Mouse (Mus musculus) CH12.LX (cell line): Measurements from ENCODE around the gene Hyal2. TPM values are rescaled to one million over a fixed set of nuclear protein-coding genes. Genes with fewer than 3 reads are reported as not detected.

Experiments used
- DNase-seq: peaks from one replicate; pipeline ENCODE4 v3.0.0-alpha.2; 2013; ENCODE audit errors: extremely low read depth
- H3K27ac ChIP-seq: 2 replicates; pipeline ENCODE4 v1.5.1; 2012; ENCODE audit warnings: low read depth, mild to moderate bottlenecking, control low read depth, moderate library complexity; ENCODE audit not compliant: insufficient read depth
- H3K27me3 ChIP-seq: replicated peaks from 2 replicates; pipeline ENCODE3; 2012; ENCODE audit warnings: inconsistent platforms
- H3K36me3 ChIP-seq, 2 experiments: replicated peaks in 1 of 2; 2 replicates each; pipeline versions ENCODE3 to v1.6.1; 2012; ENCODE audit warnings: inconsistent platforms in 1 of 2, low read length in 1 of 2, mild to moderate bottlenecking in 1 of 2, mixed read lengths in 1 of 2, moderate library complexity in 1 of 2; ENCODE audit not compliant: control insufficient read depth in 1 of 2, insufficient read depth in 1 of 2
- H3K4me1 ChIP-seq, 2 experiments: 2 replicates each; pipeline ENCODE4 v1.6.1; 2012; ENCODE audit warnings: inconsistent platforms in 1 of 2, moderate library complexity in 1 of 2; ENCODE audit not compliant: insufficient read depth in 2 of 2, control insufficient read depth in 1 of 2
- H3K4me2 ChIP-seq: 2 replicates; pipeline ENCODE4 v1.6.1; 2012; ENCODE audit warnings: low read depth, mild to moderate bottlenecking, control low read depth; ENCODE audit not compliant: poor library complexity, insufficient read depth, severe bottlenecking
- H3K4me3 ChIP-seq, 3 experiments: fragments of 150-350 bp in 1 of 3; sonication (generic) in 1 of 3; replicated peaks in 1 of 3; 2 replicates each; pipeline versions ENCODE3 to v1.5.1; 2011 to 2012; ENCODE audit warnings: low read depth in 2 of 3, low read length in 2 of 3, mild to moderate bottlenecking in 2 of 3, moderate library complexity in 2 of 3, control low read depth in 1 of 3, improper control_type of control experiment in 1 of 3, inconsistent platforms in 1 of 3, mixed read lengths in 1 of 3; ENCODE audit not compliant: poor library complexity in 1 of 3
- H3K79me2 ChIP-seq: replicated peaks from 2 replicates; pipeline ENCODE4 v1.6.1; 2012; ENCODE audit warnings: mild to moderate bottlenecking, moderate library complexity; ENCODE audit not compliant: control insufficient read depth, poor library complexity, insufficient read depth, severe bottlenecking; ENCODE audit errors: extremely low read depth
- H3K9ac ChIP-seq: 2 replicates; pipeline ENCODE4 v1.6.1; 2012; ENCODE audit warnings: low read depth, mild to moderate bottlenecking, control low read depth, moderate library complexity; ENCODE audit not compliant: insufficient read depth
- H3K9me3 ChIP-seq: replicated peaks from 2 replicates; pipeline ENCODE3; 2012; ENCODE audit warnings: low read length, inconsistent platforms, mixed read lengths
- CHD1 ChIP-seq: IDR thresholded peaks from 2 replicates; pipeline ENCODE4 v1.6.1; 2012; ENCODE audit warnings: low read depth, low read length, improper control_type of control experiment, inconsistent platforms
- CTCF ChIP-seq, 2 experiments: IDR thresholded peaks in 1 of 2; conservative IDR thresholded peaks in 1 of 2; 2 replicates each; pipeline ENCODE4 v1.5.1; 2011 to 2012; ENCODE audit warnings: low read depth in 2 of 2, low read length in 2 of 2, improper control_type of control experiment in 1 of 2, inconsistent platforms in 1 of 2, mild to moderate bottlenecking in 1 of 2, moderate library complexity in 1 of 2
- E2F4 ChIP-seq: IDR thresholded peaks from 2 replicates; pipeline ENCODE4 v1.6.1; 2011; ENCODE audit warnings: low read depth, low read length, improper control_type of control experiment; ENCODE audit not compliant: insufficient replicate concordance
- ELF1 ChIP-seq: IDR thresholded peaks from 2 replicates; pipeline ENCODE4 v1.6.1; 2014; ENCODE audit warnings: low read depth, mild to moderate bottlenecking, inconsistent platforms, low read length, improper control_type of control experiment
- EP300 ChIP-seq: IDR thresholded peaks from 2 replicates; pipeline ENCODE4 v1.6.1; 2011; ENCODE audit warnings: low read length, improper control_type of control experiment
- ETS1 ChIP-seq: conservative IDR thresholded peaks from 2 replicates; pipeline ENCODE4 v1.6.1; 2012; ENCODE audit warnings: low read depth, mild to moderate bottlenecking, inconsistent platforms, low read length, improper control_type of control experiment, moderate library complexity
- IRF4 ChIP-seq: IDR thresholded peaks from 2 replicates; pipeline ENCODE4 v1.6.1; 2014; ENCODE audit warnings: low read depth, mild to moderate bottlenecking, inconsistent platforms, low read length, improper control_type of control experiment
- JUN ChIP-seq: IDR thresholded peaks from 2 replicates; pipeline ENCODE4 v1.6.1; 2011; ENCODE audit warnings: low read depth, mild to moderate bottlenecking, low read length, improper control_type of control experiment, moderate library complexity; ENCODE audit not compliant: insufficient read depth
- JUND ChIP-seq: conservative IDR thresholded peaks from 2 replicates; pipeline ENCODE4 v1.6.1; 2011; ENCODE audit warnings: low read depth, low read length, improper control_type of control experiment
- MAFK ChIP-seq: IDR thresholded peaks from 2 replicates; pipeline ENCODE4 v1.6.1; 2011; ENCODE audit warnings: low read length, improper control_type of control experiment; ENCODE audit not compliant: insufficient replicate concordance
- MAX ChIP-seq: IDR thresholded peaks from 2 replicates; pipeline ENCODE4 v1.6.1; 2011; ENCODE audit warnings: low read length, improper control_type of control experiment
- MAZ ChIP-seq: IDR thresholded peaks from 2 replicates; pipeline ENCODE4 v1.6.1; 2012; ENCODE audit warnings: low read depth, mild to moderate bottlenecking, inconsistent platforms, low read length, improper control_type of control experiment, moderate library complexity
- MEF2A ChIP-seq: IDR thresholded peaks from 2 replicates; pipeline ENCODE4 v1.6.1; 2014; ENCODE audit warnings: low read depth, mild to moderate bottlenecking, inconsistent platforms, low read length, improper control_type of control experiment, borderline replicate concordance
- MXI1 ChIP-seq: IDR thresholded peaks from 2 replicates; pipeline ENCODE4 v1.6.1; 2011; ENCODE audit warnings: mild to moderate bottlenecking, low read depth, low read length, improper control_type of control experiment
- MYC ChIP-seq: IDR thresholded peaks from 2 replicates; pipeline ENCODE4 v1.6.1; 2011; ENCODE audit warnings: low read depth, mild to moderate bottlenecking, improper control_type of control experiment, low read length
- NELFE ChIP-seq: IDR thresholded peaks from 2 replicates; pipeline ENCODE4 v1.6.1; 2011; ENCODE audit warnings: low read depth, low read length, improper control_type of control experiment
- NRF1 ChIP-seq: IDR thresholded peaks from 2 replicates; pipeline ENCODE4 v1.6.1; 2014; ENCODE audit warnings: low read depth, mild to moderate bottlenecking, inconsistent platforms, low read length, improper control_type of control experiment, moderate library complexity
- PAX5 ChIP-seq: IDR thresholded peaks from 2 replicates; pipeline ENCODE4 v1.6.1; 2012; ENCODE audit warnings: low read length, inconsistent platforms, mixed read lengths
- POLR2A ChIP-seq: IDR thresholded peaks from 2 replicates; pipeline ENCODE4 v1.6.1; 2011; ENCODE audit warnings: low read depth, mild to moderate bottlenecking, improper control_type of control experiment, low read length
- POLR2AphosphoS2 ChIP-seq: IDR thresholded peaks from 2 replicates; pipeline ENCODE4 v1.6.1; 2011; ENCODE audit warnings: low read depth, low read length, improper control_type of control experiment
- RAD21 ChIP-seq: IDR thresholded peaks from 2 replicates; pipeline ENCODE4 v1.6.1; 2011; ENCODE audit warnings: low read depth, mild to moderate bottlenecking, low read length, improper control_type of control experiment, moderate library complexity
- RCOR1 ChIP-seq: conservative IDR thresholded peaks from 2 replicates; pipeline ENCODE4 v1.6.1; 2012; ENCODE audit warnings: low read depth, mild to moderate bottlenecking, inconsistent platforms, low read length, improper control_type of control experiment
- SIN3A ChIP-seq: IDR thresholded peaks from 2 replicates; pipeline ENCODE4 v1.6.1; 2012; ENCODE audit warnings: low read length, improper control_type of control experiment, inconsistent platforms
- SMC3 ChIP-seq: IDR thresholded peaks from 2 replicates; pipeline ENCODE4 v1.6.1; 2011; ENCODE audit warnings: low read depth, low read length, improper control_type of control experiment
- TBP ChIP-seq: conservative IDR thresholded peaks from 2 replicates; pipeline ENCODE4 v1.6.1; 2011; ENCODE audit warnings: low read depth, low read length, improper control_type of control experiment
- TCF12 ChIP-seq: IDR thresholded peaks from 2 replicates; pipeline ENCODE4 v1.6.1; 2014; ENCODE audit warnings: low read depth, mild to moderate bottlenecking, inconsistent platforms, low read length, improper control_type of control experiment
- UBTF ChIP-seq: IDR thresholded peaks from 2 replicates; pipeline ENCODE4 v1.6.1; 2012; ENCODE audit warnings: low read depth, mild to moderate bottlenecking, inconsistent platforms, low read length, improper control_type of control experiment, moderate library complexity
- USF1 ChIP-seq: IDR thresholded peaks from 2 replicates; pipeline ENCODE4 v1.6.1; 2014; ENCODE audit warnings: low read depth, mild to moderate bottlenecking, inconsistent platforms, low read length, improper control_type of control experiment
- USF2 ChIP-seq: conservative IDR thresholded peaks from 2 replicates; pipeline ENCODE4 v1.6.1; 2011; ENCODE audit warnings: low read depth, low read length, improper control_type of control experiment
- ZKSCAN1 ChIP-seq: IDR thresholded peaks from 2 replicates; pipeline ENCODE4 v1.6.1; 2012; ENCODE audit warnings: low read depth, inconsistent platforms, low read length, improper control_type of control experiment, borderline replicate concordance
- ZNF384 ChIP-seq: IDR thresholded peaks from 2 replicates; pipeline ENCODE4 v1.6.1; 2012; ENCODE audit warnings: low read depth, low read length, improper control_type of control experiment, inconsistent platforms
- dilution Hi-C: fragments of 300-500 bp; cut with MboI; formaldehyde crosslinking; loops from 2 replicates; pipeline ENCODE4 v1.14.3; 2020; ENCODE audit warnings: low sequenced_read_pairs; ENCODE audit not compliant: extremely low pct_unique_long_range_greater_than_20kb, extremely low pct_ligation_motif_present
- in situ Hi-C: fragments of 300-500 bp; cut with MboI; formaldehyde crosslinking; loops from 3 replicates; pipeline ENCODE4 v1.14.3; 2019; ENCODE audit warnings: low sequenced_read_pairs, low pct_ligation_motif_present, low pct_unique_long_range_greater_than_20kb, mixed read lengths
- polyA plus RNA-seq: library from polyadenylated mRNA; unstranded; fragments of >175 nt; gene quantifications from 2 replicates; pipeline ENCODE4 v1.2.1, GENCODE M21; 2012; ENCODE audit warnings: low read depth; ENCODE audit not compliant: insufficient read length
- total RNA-seq, 2 experiments: library from RNA; depleted of rRNA; stranded (reverse); fragments of 300-350 nt in 1 of 2; fragments of >200 nt in 1 of 2; gene quantifications; 2 replicates each; pipeline ENCODE4 v1.2.3; 2012 to 2014

Hyal2 gene
- total and polyA plus RNA-seq, 3 experiments, result 16.4 to 30.9 (median 26.8) TPM

DNA sequence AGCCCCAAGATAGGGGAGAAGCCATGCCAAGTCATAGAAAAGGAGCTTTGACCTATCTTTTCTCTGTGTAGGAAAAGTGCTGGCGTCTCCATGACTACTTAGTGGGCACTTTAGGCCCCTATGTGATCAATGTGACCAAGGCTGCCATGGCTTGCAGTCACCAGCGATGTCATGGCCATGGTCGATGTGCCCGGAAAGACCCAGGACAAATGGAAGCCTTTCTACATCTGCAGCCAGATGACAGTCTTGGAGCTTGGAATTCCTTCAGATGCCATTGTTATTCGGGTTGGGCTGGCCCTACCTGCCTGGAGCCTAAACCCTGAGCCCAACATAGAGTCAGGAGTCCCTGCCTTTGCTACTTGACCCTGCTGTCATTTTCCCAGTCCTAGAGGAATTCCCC, 18.8 kb downstream of the Hyal2 start:
- Histone ChIP-seq H3K9me3 (no peaks in the 10 kb centered on the region), H3K4me3 (peak overlapping the region in 1 of 3 experiments; percentile 33), H3K4me1 (peaks cover 11 to 32% of the 10 kb centered on the region in 2 experiments), H3K4me2 (no peak overlapping the region), H3K36me3 (peaks cover 27 to 61% of the 10 kb centered on the region in 2 experiments), H3K9ac (no peak overlapping the region), H3K27me3 (no peaks in the 10 kb centered on the region), H3K27ac (no peak overlapping the region), H3K79me2 (peaks cover 18% of the 10 kb centered on the region)
- in situ Hi-C loops, result no loop called here
- DNase-seq, result no peak
- TF ChIP-seq SIN3A, result no peak
- dilution Hi-C loops, result no loop called here

GRCm38 (mm10) chr9:107586974-107587832, 19.5 kb downstream of the Hyal2 start, which contains the start of gene Ifrd2:
TSS of gene Ifrd2 (plus strand) at chr9:107587642.
- peak within 1 kb of the TSS; percentile 67 for H3K9ac ChIP-seq
- H3K36me3 ChIP-seq, result peaks cover 34 to 67% of the 10 kb centered on the region in 2 experiments
- H3K79me2 ChIP-seq, result peaks cover 18% of the 10 kb centered on the region
- in situ Hi-C loops (no loop called here), dilution Hi-C loops (no loop called here)
- peak; percentile 99 for DNase-seq
- H3K27ac ChIP-seq, result no peak within 1 kb of the TSS; the same call in 1 of the 2 replicates
- H3K9me3 ChIP-seq, result no peaks in the 10 kb centered on the region
- peaks cover 8 to 25% of the 10 kb centered on the region in 2 experiments for H3K4me1 ChIP-seq
- H3K4me3 ChIP-seq, result peak within 1 kb of the TSS; percentile 83 to 92 (median 85)
- no peaks in the 10 kb centered on the region for H3K27me3 ChIP-seq
- H3K4me2 ChIP-seq, result peak within 1 kb of the TSS; percentile 79
- TF ChIP-seq NELFE, result peak; percentile 81
- peak; percentile 71 for TF ChIP-seq NRF1
- no peak for TF ChIP-seq RAD21
- TF ChIP-seq E2F4, result peak; percentile 59; the same call in 1 of the 2 replicates
- TF ChIP-seq CTCF (conservative IDR thresholded peaks at IDR 0.05 in 1 of 2, IDR thresholded peaks at IDR 0.05 in 1 of 2; ENCODE audit: low read depth in 2 of 2, low read length in 2 of 2), result no peak
- TF ChIP-seq TBP, result peak; percentile 85
- peak; percentile 30; the same call in 1 of the 2 replicates for TF ChIP-seq RCOR1
- TF ChIP-seq USF2, result no peak
- TF ChIP-seq ELF1, result peak; percentile 80
- peak; percentile 83 for TF ChIP-seq SIN3A
- TF ChIP-seq MAFK, result no peak
- TF ChIP-seq POLR2A, result peak; percentile 93
- no peak; the same call in none of the 2 replicates for TF ChIP-seq IRF4
- 0 out of 2 replicates have a peak, but pooled peaks have one; percentile 46 for TF ChIP-seq CHD1
- no peak for TF ChIP-seq MYC
- no peak for TF ChIP-seq JUND
- no peak; the same call in 1 of the 2 replicates for TF ChIP-seq MEF2A
- TF ChIP-seq JUN, result no peak
- no peak for TF ChIP-seq SMC3
- no peak for TF ChIP-seq PAX5
- TF ChIP-seq MXI1, result no peak; the same call in 1 of the 2 replicates
- TF ChIP-seq USF1, result no peak
- no peak for TF ChIP-seq UBTF
- TF ChIP-seq EP300, result 0 out of 2 replicates have a peak, but pooled peaks have one; percentile 37
- TF ChIP-seq POLR2AphosphoS2, result peak; percentile 83
- TF ChIP-seq ZNF384, result peak; percentile 72
- TF ChIP-seq MAX, result no peak
- no peak for TF ChIP-seq ZKSCAN1
- peak; percentile 86 for TF ChIP-seq TCF12
- TF ChIP-seq MAZ, result peak; percentile 97
- no peak for TF ChIP-seq ETS1
